Mouse (Mus musculus) heart, adult 11 months (tissue): ENCODE data around the gene Mgrn1.
A peak's percentile ranks its signal among the peaks of the same experiment; 100 is the strongest.

Experiments used
- DNase-seq: peaks from one replicate; pipeline ENCODE4 v3.0.0; 2022

Mgrn1 gene

DNA sequence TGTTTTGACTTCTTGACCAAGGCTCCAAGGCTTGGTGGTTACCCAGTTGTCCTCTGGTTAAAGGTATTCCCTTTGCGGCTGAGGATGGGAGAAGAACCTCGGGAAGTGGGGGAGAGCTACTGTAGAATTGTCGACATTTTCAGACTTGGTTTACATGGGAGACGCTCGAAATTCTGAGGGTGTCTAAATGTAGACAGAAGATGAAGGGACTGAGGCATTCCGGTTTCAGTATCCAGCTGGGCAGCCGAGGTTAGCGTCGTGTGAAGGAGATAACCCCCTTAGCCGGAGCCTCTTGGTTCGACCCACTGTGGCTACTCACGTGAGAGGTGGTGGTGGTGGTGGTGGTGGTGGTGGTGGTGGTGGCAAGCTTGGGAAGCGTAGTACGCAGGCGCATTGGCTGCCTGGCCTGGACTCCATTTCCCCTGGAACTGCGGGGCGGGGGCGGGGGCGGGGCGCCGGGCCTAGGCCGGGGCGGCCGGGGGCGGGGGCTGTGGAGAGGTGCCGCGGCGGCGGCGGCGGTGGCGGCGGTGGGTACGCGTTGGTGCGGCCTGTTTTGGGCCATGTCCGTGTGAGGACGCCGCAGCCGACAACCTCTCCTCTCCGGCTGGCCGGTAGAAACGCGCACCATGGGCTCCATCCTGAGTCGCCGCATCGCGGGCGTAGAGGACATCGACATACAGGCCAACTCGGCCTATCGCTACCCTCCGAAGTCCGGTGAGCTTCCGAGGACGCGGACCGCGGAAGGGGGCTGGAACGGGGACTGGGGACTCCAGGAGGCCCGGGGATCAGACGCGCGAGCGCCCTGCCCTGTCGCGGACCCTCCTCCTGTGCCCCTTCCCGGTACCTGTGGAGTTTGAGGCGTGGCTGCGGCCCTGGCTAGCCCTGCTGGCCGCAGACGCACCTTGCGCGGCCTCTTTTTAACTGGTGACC is at the start of gene Mgrn1:
Gene Mgrn1 (plus strand): TSS at position 490 of the 930 bp plus-strand sequence.
- peak; percentile 99 for DNase-seq

DNA sequence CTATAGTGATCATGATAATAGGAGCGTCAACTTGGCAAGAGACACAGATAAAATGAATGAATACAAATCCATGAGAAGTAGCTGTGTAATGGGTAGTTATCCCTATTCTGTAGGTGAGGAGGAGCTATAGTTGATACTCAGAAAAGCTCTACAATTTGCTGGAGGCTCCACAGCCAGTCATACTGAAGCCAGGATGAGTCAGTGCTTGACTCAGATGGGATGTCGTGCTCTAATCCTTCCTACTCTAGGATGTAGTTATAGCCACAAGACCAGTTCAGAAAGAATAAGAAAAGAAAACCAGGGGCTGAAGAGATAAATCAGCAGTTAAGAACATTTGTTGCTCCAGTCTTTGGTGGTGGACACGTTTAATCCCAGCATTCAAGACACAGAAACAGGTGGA is 48.4 kb upstream of the Mgrn1 start:
- DNase-seq: no peak

DNA sequence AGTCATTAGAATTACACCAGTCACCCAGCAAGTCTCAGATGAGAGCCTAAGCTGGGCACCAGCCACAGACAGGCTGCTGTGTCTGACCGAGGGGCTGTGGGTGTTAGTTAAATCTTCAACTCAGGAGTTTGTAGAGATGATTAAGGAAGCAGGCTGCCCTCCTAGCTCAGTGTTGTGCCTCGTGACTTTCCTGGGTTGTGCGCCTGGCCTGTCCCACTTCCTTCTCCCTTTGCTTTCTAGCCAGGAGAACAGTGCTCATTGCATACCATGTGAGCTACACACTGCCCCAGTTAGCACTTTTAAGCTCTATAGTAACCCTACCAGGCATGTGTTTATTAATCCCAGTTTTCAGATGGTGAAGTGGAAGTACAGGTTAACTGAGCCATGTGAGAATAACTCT is 46.5 kb upstream of the Mgrn1 start:
- peak; percentile 94 for DNase-seq

DNA sequence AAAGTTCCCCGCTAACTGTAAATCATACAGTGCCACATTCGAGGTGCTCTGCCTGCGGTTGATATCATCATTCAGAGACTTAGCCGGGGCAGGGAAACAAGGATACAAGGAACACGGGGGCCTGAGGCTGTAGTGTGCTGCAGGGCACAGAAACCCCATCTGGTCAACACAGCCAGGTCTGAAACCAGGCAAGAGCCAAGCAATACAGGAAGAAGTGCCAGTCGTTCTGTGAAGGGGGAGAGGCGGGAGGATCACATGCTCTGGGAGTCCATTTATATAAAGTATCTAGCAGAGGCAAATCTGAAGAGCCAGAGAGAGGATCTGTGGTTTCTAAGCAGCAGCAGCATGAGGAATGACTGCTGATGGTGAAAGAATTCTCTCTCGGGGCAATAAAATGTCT is 45.8 kb upstream of the Mgrn1 start:
- DNase-seq: peak; percentile 91

DNA sequence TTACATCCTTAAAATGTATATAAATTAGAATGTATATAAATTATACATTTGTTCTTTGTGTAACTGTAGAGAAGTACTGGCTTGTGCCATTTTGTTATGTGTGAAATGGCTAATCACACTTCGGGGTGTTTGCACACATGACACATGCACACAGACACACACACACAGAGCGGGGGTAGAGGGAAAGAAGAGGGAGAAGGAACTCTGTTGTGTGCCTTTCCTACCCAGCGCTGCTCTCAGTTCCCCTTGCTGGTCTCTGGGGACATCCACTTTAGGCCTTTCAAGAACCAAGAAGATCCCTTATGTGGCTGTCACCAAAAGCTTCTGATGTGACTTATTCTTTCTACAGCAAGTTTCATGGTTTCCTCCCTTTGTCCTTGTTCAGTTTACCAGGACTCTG is 39.0 kb upstream of the Mgrn1 start:
- no peak for DNase-seq

DNA sequence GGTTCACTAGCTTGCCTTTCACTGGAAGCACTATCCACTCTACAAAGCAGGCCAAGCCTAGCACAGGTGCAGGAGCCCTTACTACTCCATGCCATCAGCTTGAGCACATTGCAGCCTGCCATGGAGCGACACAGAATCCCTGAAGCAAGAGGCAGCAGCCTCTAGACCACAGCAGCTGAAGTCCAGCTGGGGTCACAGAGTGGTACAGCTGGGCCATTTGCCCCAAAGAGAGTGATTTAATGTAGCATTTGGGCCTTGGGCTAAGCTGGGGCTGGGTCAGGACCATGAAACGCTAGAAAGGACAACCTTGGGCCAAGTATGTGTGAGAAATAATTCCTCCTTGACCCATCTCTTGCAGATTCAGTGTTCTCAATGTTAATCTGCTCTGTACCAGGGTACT is 38.0 kb upstream of the Mgrn1 start:
- no peak for DNase-seq

DNA sequence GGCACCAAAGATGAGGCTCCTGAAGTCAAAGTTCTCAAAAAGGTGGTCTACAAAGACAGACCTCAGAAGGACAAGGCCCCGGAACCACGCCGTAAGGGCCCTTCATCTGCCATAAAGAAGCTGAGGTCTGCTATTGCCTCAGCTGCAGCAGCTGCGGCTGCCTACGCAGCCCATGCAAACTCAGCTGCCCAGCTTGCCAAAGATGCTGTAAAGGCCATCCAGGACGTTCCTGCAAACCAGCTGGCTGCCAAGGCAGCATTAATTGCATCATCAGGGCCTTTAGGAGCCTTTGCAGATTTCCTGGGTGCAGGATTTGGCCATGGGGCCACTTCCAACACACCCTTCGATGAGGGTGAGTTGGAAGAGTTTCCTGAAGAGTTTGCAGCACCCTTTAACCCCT is 35.7 kb upstream of the Mgrn1 start:
- peak; percentile 95 for DNase-seq

DNA sequence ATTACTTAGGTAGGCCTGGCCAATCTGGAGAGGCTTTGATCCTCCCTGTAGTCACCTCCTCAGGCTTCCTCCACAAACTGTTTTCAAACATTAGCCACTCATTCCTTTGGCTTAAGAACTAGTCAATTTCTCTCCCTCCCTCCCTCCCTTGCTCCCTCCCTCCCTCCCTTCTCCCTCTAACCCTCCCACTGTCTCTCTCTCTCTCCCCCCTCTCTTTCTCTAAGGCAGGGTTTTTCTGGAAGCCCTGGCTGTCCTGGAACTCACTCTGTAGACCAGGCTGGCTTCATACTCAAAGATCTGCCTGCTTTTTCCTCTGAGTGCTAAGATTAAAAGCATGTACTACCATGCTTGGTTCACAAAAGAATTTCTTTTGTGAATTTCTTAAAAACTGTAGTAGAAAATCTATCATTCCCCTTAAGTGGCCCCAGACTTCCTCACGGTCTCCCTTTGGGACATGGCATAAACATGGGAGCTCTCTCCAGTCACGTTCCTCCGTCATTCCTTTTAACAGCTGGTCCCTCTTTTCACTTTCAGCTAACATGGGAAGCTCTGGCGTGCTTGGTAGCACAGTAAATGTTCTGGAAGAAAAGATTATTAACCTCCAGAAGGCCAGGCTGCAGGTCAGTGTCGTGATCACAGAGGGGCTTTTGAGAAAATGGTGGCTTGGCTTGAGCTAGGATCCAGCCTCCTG is 35.0 kb upstream of the Mgrn1 start:
- DNase-seq: peak; percentile 89

DNA sequence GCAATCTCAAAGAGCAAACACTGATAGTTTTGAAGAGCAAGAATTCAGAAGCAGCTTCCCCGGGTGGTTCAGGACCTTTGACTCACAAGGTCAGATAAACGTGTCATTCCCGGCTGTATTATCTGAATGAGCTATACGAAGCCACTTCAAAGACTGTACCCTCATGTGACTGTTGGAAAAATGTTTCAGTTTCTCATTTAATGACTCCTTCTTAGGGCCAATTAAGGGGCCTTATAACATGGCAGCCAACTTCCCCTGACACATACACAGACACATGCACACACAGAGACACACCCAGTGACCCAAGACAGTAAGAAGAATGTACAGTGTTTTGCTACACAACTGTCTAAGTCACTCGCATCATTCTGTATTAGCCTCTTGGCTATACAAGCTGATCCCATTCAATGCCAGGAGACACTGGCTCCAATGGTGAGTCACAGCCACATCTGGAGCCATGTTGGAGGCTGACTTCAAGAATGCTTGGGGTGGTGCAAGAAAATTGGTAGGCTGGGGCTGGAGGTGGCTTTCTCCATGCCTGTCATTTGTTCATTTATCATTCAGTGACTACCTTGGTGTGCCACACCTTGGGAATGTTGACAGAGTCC is 30.9 kb upstream of the Mgrn1 start:
- peak; percentile 79 for DNase-seq

DNA sequence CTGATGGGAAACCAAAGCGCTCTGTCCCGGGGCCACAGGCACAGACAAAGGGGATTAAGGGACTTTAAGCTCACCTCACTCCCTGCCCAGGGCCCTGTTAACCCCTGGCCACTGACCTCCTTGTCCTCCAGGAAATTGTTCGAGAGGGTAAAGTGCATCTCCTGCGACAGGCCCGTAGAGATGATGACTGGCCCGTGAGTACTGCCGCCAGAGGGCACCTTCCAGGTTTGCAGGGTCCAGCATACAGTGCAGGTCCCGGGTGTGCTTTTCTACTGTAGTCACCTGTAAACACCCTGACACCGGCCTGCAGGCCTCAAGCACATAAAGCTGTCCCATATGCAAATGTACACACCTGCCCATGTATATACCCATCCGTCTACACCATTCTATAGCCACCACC is 24.7 kb upstream of the Mgrn1 start:
- DNase-seq: peak; percentile 93

DNA sequence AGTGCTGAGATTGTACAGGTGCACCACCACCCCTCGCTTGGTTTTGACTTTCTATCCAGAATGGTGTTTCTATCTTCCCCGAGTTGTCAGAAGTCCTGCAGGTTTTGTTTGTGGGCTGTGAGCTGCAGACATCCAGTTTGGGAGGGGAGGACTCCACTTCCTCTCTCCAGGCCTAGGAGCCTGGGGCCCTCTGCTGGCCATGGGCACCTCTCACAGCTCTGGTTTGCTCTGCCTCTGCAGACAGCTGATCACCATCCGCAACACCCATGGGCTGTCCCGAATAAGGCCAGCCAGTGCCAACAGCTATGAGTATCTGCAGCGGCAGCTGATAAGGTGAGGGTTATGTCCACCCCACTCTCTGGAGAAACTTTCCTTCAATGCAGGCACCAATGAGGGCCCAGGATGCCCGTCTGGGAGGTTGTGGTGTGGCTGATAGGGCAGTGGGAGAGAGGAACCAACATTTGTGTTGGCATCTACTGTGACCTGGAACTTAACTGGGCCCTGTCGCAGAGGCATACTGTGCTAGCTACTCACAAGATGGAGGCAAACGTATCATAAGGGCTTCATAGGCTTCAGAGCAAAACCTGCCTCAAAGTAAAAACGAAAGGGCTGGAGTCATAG is 23.1 kb upstream of the Mgrn1 start:
- peak; percentile 98 for DNase-seq

DNA sequence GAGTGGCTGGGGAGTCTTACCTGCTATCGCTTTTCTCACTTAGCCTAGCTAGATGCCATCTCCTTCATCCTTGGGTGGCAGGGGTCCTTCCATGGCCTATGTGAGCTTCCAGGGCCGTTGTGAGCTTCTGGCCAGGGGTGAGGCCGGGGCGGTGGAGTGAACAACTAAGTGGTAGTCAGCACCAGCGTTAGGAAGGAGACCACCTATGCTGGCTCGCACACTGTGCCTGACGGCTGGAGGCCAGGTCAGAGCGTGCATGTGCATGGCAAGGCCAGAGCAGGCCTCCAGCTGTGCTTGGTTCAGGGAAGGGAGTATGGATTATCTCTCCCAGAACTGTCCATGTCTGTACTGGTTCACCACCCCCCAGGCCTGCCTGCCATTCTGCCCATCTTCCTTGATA is 22.3 kb upstream of the Mgrn1 start:
- peak; percentile 92 for DNase-seq

DNA sequence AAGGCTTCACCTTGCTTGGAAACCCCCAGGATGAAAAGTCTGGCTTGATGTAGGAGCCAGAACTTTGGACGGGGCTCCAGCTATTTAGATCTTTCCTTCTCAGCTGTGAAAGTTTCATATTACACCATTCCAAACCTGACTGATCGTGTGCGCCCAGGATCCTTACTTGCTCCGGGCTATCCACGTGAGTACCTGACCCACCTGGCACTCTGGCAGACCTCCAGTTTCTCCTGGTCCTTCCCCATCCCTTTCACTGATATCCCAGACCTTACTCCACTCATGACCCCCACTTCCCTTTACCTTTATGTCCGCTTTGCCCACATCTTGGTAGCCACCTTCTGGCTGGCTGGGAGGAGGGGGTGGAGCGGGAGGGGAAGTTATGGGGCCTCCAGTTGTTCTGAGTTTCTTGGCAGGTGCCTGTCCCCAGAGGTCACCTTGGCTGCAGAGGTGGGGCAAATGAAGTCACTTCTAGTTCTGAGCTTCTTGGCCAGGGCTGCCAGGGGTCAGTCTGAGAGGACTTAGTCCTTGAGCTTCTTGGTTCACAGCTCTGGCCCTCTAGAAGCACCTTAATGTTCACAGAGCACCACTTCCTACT is 19.9 kb upstream of the Mgrn1 start:
- DNase-seq: no peak

DNA sequence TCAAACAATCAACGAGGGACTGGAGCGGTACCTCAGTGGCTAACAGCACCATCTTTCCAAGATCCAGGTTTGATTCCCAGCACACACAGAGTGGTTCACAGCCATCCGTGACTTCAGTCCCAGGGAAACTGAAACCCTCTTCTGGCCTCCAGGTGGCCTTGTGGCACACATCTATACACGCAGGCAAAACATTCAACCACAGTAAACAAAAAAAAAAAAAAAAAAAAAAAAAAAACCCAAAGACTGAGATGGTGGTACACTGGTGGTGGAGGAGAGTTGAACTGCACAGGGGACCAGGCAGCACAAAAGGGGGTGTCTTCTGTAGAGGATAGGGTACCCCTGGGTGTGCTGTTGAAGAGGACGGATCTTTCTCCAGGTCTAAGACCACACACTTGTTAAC is 15.6 kb upstream of the Mgrn1 start:
- no peak for DNase-seq

DNA sequence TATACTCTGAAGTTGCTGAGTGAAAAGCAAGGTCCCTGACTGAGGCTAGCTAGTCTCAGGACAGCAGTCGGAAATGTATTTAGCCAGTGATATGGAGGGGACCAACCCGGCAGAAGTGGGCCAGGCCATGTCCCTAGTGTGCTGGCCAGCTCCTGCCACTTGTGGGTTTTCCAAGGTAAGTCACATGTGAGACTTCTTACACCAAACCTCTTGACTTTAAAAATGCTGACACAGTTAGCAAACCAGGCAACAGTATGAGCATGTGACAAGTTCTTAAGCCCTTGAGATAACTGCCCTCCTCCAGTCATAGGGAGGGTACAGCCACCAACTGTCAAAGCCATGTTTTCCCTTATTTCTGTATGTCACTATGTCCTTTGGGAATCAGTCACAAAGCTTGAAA is 14.1 kb upstream of the Mgrn1 start:
- DNase-seq: no peak

DNA sequence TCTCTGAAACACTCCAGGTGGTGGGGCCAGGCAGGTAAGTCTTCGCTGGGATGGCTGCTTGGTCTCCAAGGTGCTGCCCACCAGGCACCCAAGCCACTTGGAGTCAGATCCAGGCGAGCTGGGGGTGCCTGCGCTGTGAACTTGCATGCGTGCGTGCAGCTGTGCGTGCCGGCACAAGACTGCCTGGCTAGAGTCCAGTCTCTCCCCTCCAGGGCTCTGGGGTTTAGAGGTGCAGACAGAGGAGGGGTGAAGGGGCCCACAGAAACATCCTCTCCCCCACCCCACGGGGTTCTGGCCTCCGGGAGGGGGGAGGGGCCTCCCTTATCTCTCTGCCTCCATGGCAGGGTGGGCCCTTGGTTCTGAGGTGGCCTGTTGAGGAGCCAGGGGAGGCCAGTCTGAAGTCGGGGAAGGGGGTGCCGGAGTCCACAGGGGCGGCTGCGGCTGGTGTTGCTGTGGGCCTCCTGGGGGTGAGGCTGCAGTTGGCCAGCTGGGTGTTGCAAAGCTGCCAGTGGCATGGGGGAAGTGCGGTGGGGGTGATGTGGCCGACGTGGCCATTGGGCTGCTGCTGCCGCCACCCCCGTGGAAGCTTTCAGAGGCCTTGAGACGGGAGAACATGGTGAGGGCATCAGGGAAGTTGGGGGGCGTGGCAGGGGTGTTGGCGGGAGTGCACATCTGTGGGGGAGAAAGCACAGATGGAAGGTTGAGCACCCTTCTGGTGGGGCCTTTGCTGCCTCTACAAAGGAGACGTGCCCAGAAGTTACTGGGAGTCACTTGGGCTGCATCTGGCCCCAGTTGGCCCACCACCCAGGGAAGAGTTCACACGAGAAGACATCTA is 10.6 kb upstream of the Mgrn1 start:
- DNase-seq: peak; percentile 97

DNA sequence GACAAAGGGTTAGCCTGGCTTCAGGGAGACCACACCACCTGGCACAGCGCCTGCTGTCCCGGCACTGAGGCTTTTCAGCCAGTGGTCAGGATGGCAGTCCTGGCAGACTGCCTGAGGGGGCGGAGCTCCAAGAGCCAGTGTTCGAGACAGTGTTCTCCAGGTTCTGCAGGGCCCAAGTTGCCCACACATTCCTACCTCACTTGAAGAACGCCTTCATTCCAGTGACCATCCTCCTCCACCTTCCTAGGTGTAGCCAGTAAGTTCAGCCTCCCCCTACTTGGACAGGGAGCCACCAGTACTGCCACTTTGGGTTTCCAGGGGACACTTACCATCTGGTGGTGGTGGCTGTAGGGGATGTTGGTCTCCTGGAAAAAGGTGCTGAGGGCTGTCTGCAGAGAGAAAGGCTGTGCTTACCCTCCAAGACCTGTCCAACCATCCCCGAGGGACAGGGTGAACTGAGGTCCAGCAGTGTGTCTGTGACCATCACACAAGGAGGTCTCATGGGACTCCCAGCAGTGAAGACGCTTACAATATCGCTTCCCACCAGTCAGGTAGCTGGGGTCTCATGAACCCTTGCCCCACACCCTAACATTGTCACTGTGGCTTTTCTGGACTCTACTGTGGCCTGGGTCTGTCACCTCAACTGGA is 9.9 kb upstream of the Mgrn1 start:
- DNase-seq: peak; percentile 93

DNA sequence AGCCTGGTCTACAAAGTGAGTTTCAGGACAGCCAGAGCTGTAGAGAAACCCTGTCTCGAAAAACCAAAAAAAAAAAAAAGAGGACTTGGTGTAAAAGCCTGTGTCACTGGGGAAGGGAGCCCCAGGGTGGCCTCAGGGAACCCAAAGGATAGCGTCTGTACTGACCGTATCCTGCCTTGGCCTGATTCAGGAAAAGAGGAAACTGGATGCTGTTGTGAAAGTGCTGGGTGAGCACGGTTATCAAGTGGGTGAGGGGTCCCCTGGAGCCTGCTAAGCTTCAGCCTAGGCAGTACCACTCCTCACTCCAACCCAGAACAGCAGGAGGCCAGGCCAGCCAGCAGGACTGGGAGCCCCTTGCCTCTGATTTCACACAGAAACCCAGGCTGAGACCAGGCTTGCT is 8.9 kb upstream of the Mgrn1 start:
- peak; percentile 95 for DNase-seq

DNA sequence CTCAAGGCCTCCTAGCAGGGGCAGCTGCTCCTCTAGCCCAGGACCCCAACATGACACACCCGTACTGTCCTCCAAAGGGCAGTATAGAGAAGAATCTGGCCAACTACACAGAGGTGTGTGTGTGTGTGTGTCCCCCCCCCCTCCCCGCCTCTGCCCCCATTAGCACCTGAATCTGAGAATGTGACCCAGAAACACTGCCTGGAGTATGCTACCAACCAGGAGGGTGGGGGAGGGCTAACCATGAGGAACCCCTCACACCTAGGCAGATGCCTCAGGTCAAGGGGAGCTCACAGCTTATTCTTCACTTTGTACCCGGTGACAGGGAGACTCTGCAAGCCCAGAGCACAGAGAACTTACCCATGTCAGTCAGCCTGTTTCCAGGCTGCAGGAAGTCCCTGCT is 8.3 kb upstream of the Mgrn1 start:
- DNase-seq: peak; percentile 94

DNA sequence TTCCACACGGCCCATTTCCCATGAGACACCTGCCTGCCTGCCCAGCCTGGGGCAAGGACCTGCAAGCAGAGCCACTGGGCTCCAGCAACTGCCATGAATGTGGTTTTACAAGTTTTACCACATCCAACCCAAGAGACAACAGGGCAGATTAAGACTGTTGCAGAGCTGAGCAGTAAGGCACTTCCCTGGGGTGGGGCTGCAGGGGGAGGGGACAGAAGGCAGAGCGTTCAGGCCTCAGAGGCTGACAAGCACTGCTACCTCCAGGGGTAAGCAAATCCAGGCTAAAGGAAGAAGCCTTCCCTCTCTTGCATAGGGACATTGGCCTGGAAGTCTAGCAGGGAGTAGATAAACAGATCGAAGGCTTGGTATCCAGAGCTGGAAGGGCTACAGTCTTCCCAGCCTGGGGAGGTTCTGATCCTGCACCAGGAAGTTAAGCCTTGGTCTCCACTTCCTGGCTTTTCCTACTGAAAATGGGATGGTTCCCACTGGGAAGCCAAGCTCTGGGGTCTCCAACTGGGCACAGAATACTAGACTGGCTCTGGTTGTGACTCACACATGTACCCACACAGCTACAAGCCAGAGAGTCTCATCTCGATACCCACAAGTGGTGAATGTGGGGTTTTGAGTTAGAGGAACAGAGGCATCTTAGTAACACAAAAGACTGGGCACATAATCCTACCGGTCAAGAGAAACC is 7.7 kb upstream of the Mgrn1 start:
- DNase-seq: peak; percentile 96
